Mouse (Mus musculus): Measurements from ENCODE around the gene Eipr1. TPM values are rescaled to one million over a fixed set of nuclear protein-coding genes. Genes with fewer than 3 reads are reported as not detected.
"Not testable (repeated sequence)": the region's sequence is repeated elsewhere in the genome, so short reads cannot be mapped to it uniquely, and the experiment has no call there.

The Eipr1 gene
- 1 to 10 TPM; 8.6 to 8.8 TPM for total RNA-seq (2021)
- long read RNA-seq, experiment 1, full-length matches to known transcripts = 10 of 13 reads
- long read RNA-seq, experiment 1, partial matches to known transcripts = 0 of 13 reads
- long read RNA-seq, experiment 1, other reads (novel, unspliced or antisense) = 3 of 13 reads
- long read RNA-seq, experiment 2, full-length matches to known transcripts = 6 of 7 reads
- long read RNA-seq, experiment 2, partial matches to known transcripts = 0 of 7 reads
- long read RNA-seq, experiment 2, other reads (novel, unspliced or antisense) = 1 of 7 reads

DNA sequence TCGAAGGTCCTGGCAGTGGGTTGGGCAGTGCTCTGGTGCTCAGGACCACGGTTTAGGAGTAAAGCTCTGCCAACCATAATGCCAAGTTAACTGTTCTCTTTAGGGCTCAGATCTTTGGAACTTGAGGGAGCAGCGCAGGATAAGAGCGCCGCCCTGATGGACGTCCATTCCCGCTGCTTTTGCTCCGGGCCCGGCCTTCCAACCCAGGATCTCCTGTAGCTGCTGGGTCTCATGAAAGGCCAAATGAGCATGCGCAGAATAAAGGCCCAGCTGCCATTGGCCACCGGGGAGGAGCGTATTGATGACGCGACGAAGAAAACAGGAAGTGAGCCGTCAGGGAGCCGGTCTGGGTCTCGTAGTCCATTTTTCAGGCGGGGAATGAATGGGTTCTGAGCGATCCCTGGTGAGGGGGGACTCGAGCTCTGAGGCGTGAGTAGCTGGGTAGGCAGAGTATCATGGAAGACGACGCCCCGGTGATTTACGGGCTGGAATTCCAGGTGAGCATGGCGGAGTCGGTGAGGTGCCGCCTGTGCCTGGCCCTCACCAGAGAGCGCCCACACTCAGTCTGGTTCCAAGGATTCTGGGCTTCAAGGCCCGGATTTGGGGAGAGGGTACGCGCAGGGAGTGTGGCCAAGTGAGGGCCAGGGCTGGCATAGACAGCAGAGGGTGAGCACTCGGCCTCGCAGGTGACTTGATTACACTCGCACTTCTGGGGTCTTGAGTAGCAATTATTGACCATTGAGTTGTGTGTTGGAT, at the start of gene Eipr1:
TSS of gene Eipr1 (plus strand) at position 296 of the 756 bp plus-strand sequence.
- peak; percentile 92 to 96 for DNase-seq

DNA sequence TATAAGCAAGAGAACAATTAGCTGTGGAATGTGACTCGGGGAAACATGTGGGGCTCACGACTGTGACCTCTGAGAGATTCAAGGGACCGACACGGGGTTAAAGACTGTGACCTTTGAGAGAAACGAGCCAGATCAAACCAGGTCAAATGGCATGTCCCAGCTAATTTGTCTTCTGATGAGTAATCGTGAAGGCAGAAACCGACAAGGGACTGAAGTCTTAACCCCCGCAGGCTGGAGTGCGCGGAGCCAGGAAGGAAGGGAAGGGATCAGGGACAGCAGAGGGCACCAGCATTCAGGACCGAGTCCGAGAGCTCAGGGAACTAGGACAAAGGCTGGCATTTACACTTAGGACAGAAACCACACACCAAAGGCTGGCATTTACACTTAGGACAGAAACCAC, 47.2 kb upstream of the Eipr1 start:
- peak; percentile 17 to 18 for DNase-seq

GRCm38 (mm10) chr12:28705204-28705603, 46.4 kb upstream of the Eipr1 start:
- DNase-seq = no peak

DNA sequence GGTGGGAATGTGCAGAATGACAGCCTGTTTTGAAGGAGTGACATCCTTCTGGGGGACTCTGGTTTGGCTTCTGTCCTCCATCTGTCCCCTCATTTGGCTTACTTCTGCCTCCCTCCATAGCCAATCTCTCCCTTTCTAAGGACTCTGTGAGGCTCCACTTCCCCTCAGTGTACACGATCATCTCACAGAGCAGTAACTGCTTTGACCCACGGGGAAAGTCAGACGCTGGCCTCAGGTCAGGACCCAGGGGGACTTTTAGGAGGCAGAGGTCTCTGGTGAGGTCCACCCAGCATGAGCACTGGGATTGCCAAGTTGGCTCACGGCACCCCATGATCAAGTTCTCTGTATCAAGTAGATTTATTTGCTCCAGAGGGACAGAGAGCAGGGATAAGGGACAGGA, 43.4 kb upstream of the Eipr1 start:
- no peak for DNase-seq

DNA sequence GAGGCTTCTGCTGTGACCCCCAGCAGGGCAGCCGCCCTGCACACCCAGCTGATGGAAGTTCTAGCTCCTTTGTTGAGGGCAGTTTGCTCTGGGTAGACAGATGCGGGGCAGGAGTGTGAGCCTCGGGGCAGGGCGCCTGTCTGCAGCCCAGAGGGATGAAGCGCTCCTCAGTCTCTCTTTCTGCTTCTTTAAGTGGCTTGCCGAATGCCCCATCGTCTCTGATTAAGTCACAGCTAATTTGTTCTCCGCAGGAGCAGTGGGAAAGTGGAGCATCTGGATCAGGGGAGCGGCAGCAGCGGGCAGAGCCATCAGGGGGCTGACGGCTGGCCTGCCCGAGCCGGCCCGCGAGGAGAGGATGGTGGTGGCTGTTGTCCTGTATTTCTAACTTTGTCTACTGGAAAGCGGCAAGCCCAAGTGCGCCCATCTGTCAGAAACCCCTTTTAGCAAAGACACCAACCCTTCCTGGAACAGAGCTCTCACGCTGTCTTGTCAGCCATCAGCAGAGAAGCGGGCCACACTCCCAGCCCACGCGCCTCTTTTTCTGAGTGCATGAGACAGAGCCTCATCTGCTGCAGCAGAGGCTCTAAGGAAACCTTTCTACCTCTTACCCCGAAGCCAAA, 40.9 kb upstream of the Eipr1 start:
- DNase-seq = no peak

DNA sequence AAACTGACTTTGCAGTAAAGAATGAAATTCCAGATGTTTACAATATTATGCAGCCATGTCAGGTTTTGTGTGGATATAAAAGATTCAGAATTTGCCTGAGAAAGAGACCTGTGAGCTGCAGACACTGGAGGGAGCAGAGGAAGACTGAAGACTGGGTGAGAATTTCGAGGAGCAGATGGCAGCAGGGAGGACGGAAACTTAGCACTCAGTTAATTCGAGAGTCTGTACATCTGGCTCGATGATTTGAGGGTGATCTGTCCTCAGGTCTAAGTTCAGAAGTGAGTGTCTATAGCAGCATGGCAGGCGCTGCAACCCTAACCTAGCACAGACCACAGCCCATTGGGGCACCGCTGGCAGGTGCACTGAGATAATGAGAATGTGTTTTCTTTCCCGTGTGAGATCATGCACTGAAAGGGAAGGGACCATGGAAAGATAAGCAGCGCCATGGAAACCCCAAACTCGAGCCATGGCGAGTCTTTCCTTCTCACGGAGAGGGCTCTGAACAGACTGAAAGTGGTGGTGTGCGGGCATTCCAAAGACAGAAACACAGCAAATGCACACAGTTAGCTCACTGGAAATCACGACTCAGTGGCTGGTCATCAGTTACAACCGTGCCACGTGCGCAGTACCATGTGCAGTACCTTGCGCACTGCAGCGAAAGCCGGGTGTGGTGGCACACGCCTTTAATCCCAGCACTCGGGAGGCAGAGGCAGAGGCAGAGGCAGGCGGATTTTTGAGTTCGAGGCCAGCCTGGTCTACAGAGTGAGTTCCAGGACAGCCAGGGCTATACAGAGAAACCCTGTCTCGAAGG, 36.6 kb upstream of the Eipr1 start:
- no peak for DNase-seq

DNA sequence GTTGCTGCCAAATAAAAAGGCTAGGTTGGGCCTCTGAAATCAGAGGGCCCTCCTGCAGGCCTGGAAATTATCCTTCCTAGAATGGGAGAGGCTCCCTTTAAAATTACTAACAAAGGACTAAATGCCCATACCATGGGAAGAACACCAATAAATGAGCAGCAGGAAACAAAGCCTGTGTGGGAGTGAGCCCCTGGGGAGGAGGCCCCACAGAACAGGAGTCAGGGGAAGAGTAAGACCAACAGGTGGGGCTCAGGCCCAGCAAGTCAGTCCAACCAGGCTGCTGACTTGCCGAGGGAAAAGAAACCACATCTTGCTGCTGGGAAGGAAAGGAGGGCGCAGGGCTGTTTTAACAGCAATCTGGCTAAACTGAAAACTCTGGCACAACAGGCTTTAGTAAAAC, 34.5 kb upstream of the Eipr1 start:
- DNase-seq = no peak

GRCm38 (mm10) chr12:28718106-28718505, 33.5 kb upstream of the Eipr1 start:
- DNase-seq = no peak

DNA sequence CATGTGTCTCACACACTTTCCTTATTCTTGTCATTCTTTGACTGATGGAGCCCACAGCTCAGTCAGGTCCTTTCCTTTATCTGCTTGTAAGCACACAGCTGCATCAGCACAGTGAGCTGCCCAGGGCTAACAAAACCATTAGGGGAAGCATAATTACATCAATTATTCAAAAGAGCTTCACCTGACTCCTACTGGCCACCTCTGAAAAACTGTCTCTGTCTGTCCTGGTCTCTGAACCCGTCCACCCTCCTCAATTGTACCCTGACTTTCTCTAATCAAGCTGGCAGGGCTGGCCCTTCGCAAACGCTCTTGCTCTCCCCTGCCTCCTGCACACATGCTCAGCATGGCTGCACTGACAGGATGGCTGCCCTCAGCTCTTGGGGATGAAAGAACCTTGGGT, 27.2 kb upstream of the Eipr1 start:
- no peak for DNase-seq

DNA sequence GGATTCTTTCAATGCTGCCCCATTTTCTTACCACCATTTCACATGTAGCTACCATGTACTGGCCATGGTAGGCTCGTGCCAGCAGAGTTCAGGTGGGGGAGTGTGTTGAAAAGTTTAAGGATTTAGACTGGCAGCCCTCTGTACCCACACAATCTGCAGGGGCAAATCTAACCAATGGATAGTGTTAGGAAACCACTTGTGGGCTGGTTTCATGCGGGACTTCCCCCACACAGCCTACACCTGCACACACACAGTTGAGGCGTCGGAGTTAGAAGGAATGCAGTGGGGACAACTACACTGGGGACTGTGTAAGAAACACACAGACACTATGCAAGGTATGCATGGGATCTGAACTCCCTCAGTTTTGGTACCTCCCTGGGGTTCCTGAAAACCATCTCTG, 25.4 kb upstream of the Eipr1 start:
- no peak for DNase-seq

- DNase-seq = no peak
Observed at GRCm38 (mm10) chr12:28727061-28727460, 24.5 kb upstream of the Eipr1 start.

- no peak for DNase-seq
Observed at GRCm38 (mm10) chr12:28732631-28733030, 19.0 kb upstream of the Eipr1 start.

GRCm38 (mm10) chr12:28733520-28734245, 17.9 kb upstream of the Eipr1 start:
- not testable (repeated sequence) for DNase-seq

- no peak for DNase-seq
Observed at GRCm38 (mm10) chr12:28734271-28734670, 17.3 kb upstream of the Eipr1 start.

DNA sequence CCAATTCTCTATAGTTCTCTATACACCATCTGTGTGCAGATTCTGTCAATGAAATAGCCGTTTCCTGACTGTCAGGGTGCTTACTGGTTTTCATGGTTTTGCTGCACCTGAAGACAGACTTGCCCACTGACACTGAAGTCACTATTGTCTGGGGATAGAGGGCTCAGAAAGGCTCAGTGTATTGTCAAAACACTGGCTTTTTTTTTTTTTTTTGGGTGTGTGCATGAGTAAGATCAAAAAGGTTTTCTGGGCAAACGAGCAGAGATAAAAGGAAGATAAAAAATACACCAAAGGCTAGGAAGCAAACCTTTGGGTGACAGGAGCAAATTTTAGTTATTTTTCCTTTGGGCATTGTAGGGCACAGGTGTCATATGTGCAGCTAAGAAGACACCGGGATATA, 16.3 kb upstream of the Eipr1 start:
- no peak for DNase-seq

GRCm38 (mm10) chr12:28743328-28743727, 8.3 kb upstream of the Eipr1 start:
- no peak for DNase-seq

GRCm38 (mm10) chr12:28750021-28750633, 1.5 kb upstream of the Eipr1 start, which contains the start of gene Trappc12:
Gene Trappc12 (minus strand): TSS chr12:28750472.
- DNase-seq = peak; percentile 91 to 93

- DNase-seq = peak in 1 of 2 experiments; percentile 27
Observed at GRCm38 (mm10) chr12:28750876-28751275, 727 bp upstream of the Eipr1 start.

GRCm38 (mm10) chr12:28756019-28756418, 4.4 kb downstream of the Eipr1 start:
- DNase-seq = no peak

DNA sequence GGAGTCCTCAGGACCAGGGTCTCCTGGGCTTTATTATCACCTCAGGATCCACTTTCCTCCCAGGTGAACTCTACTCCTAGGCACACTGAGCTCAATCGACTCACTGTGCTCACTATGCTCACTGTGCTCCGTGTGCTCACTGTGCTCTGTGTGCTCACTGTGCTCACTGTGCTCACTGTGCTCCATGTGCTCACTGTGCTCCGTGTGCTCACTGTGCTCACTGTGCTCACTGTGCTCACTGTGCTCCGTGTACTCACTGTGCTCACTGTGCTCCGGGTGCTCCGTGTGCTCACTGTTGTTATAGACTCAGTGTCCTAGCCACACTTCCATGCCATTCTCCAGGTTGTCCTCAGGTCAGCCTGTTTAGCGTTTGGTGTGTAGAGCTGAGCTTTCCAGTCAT, 18.4 kb downstream of the Eipr1 start:
- no peak for DNase-seq

- no peak for DNase-seq
Observed at GRCm38 (mm10) chr12:28773815-28774214, 22.2 kb downstream of the Eipr1 start.

All from heart, adult 18-20 months (tissue).